Mouse (Mus musculus): ENCODE results near the gene AB124611. TPM values are rescaled to one million over a fixed set of nuclear protein-coding genes. Genes with fewer than 3 reads are reported as not detected.
A peak's percentile ranks its signal among the peaks of the same experiment; 100 is the strongest.
"Not testable (repeated sequence)": the region's sequence is repeated elsewhere in the genome, so short reads cannot be mapped to it uniquely, and the experiment has no call there.

The AB124611 gene
- polyA plus RNA-seq, 1 experiment from 2014 or later, result 2.9 TPM

DNA sequence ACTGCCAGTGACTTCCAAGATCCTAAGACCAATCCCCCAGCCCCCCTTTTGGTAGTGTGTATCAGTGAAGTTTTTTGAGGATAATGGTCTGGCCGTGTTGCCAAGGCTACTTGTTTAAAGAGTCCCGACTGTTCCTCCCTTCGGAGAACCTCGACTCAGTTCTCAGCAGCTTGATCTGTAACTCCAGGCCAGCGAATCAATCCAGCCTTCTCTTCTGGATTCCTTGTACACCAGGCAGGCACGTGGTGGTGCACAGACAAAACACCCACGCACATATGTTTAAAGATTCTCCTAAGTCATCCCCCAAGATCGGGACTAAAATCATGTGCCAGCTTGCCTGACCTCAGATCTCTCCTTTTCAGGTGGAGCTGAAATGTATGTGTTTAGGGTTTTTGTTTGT, 68.4 kb downstream of the AB124611 start:
- H3K4me3 ChIP-seq (ENCODE audit: control insufficient read depth in 1 of 2, insufficient read depth in 1 of 2, low read depth in 1 of 2, low read length in 2 of 2); H3K27me3 ChIP-seq (ENCODE audit: control insufficient read depth, insufficient read depth, low read length); H3K9me3 ChIP-seq (ENCODE audit: control insufficient read depth, low read length); H3K9ac ChIP-seq (ENCODE audit: low read length); H3K27ac ChIP-seq (replicated peaks in 1 of 2; ENCODE audit: control insufficient read depth in 1 of 2, insufficient read depth in 1 of 2, low read depth in 2 of 2, low read length in 2 of 2); ATAC-seq (ENCODE audit: insufficient number of reproducible peaks, insufficient read depth, low FRiP score, low read depth): not testable (repeated sequence)
- Histone ChIP-seq H3K4me2 (ENCODE audit: low read length) (peak overlapping the region; percentile 82), H3K36me3 (ENCODE audit: control insufficient read depth, insufficient read depth, low read length) (peaks cover 34% of the 10 kb centered on the region), H3K4me1 (ENCODE audit: control insufficient read depth in 2 of 2, insufficient read depth in 2 of 2, low read length in 2 of 2) (peaks cover 5 to 20% of the 10 kb centered on the region in 2 experiments)
- WGBS, result 93% methylated on average over 8 of the region's 8 CpGs

DNA sequence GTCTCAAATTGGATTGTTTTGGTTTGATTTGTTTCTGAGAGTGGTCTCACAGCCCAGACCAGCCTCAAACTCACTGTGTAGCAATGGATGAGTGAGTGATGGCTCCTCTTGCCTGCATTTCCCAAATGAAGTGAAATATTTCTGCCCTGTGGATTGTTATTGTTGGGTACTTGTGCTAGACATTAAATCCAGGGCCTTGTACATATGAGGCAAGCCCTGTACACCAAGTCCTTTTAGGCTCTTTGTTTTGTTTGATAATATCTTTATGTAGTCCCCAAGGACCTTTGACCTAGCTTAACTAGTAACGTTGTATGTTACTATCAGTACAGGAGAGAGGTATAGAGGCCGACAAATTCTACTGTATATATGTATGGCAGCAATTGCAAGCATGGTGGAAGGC, 68.9 kb downstream of the AB124611 start:
- H3K36me3 ChIP-seq (ENCODE audit: control insufficient read depth, insufficient read depth, low read length), result peaks cover 29% of the 10 kb centered on the region
- no peak overlapping the region for H3K9ac ChIP-seq (ENCODE audit: low read length)
- no peak for ATAC-seq (ENCODE audit: insufficient number of reproducible peaks, insufficient read depth, low FRiP score, low read depth)
- H3K27ac ChIP-seq (replicated peaks in 1 of 2; ENCODE audit: control insufficient read depth in 1 of 2, insufficient read depth in 1 of 2, low read depth in 2 of 2, low read length in 2 of 2), result no peak overlapping the region
- H3K4me3 ChIP-seq (ENCODE audit: control insufficient read depth in 1 of 2, insufficient read depth in 1 of 2, low read depth in 1 of 2, low read length in 2 of 2), result no peak overlapping the region
- peaks cover 5 to 20% of the 10 kb centered on the region in 2 experiments for H3K4me1 ChIP-seq (ENCODE audit: control insufficient read depth in 2 of 2, insufficient read depth in 2 of 2, low read length in 2 of 2)
- no peaks in the 10 kb centered on the region for H3K27me3 ChIP-seq (ENCODE audit: control insufficient read depth, insufficient read depth, low read length)
- 75% methylated on average over 2 of the region's 2 CpGs for WGBS
- no peaks in the 10 kb centered on the region for H3K9me3 ChIP-seq (ENCODE audit: control insufficient read depth, low read length)
- H3K4me2 ChIP-seq (ENCODE audit: low read length), result no peak overlapping the region

Small RNAs within 50 kb of the gene (microRNA-seq; reads per million reads assigned to microRNA genes)
- gene Mir199a-1, result 2.8 reads per million, percentile 3 among the genes with 10 or more reads in this experiment

Other genes with a start within 250 kb of the AB124611 start
- gene Kri1, start 238.2 kb upstream of the AB124611 start, polyA plus RNA-seq (2014; fragmentation: Nextera tagmentation; extraction: Ambion mirVana), result 7.6 and 12.6 TPM in 2 replicates
- 94.7 and 96.9 TPM in 2 replicates for gene Cdkn2d, start 234.8 kb upstream of the AB124611 start, polyA plus RNA-seq (2014; fragmentation: Nextera tagmentation; extraction: Ambion mirVana)
- 0.30 TPM in 1 of 2 replicates, not detected in the other for gene Ap1m2, start 213.8 kb upstream of the AB124611 start, polyA plus RNA-seq (2014; fragmentation: Nextera tagmentation; extraction: Ambion mirVana)
- 66.4 and 67.9 TPM in 2 replicates for gene Slc44a2, start 205.5 kb upstream of the AB124611 start, polyA plus RNA-seq (2014; fragmentation: Nextera tagmentation; extraction: Ambion mirVana)
- gene Ilf3, start 158.3 kb upstream of the AB124611 start, polyA plus RNA-seq (2014; fragmentation: Nextera tagmentation; extraction: Ambion mirVana), result 103 and 109 TPM in 2 replicates
- 22.7 and 24.3 TPM in 2 replicates for gene Qtrt1, start 114.3 kb upstream of the AB124611 start, polyA plus RNA-seq (2014; fragmentation: Nextera tagmentation; extraction: Ambion mirVana)
- 57.1 and 58.2 TPM in 2 replicates for gene Dnm2, start 101.3 kb upstream of the AB124611 start, polyA plus RNA-seq (2014; fragmentation: Nextera tagmentation; extraction: Ambion mirVana)
- gene Tmed1, start 15.9 kb upstream of the AB124611 start, polyA plus RNA-seq (2014; fragmentation: Nextera tagmentation; extraction: Ambion mirVana), result 77.5 and 81.4 TPM in 2 replicates
- 38.1 and 41.0 TPM in 2 replicates for gene Carm1, start 20.7 kb downstream of the AB124611 start, polyA plus RNA-seq (2014; fragmentation: Nextera tagmentation; extraction: Ambion mirVana)
- 38.1 and 40.0 TPM in 2 replicates for gene Timm29, start 66.5 kb downstream of the AB124611 start, polyA plus RNA-seq (2014; fragmentation: Nextera tagmentation; extraction: Ambion mirVana)
- 11.5 and 11.7 TPM in 2 replicates for gene Yipf2, start 66.7 kb downstream of the AB124611 start, polyA plus RNA-seq (2014; fragmentation: Nextera tagmentation; extraction: Ambion mirVana)
- 51.1 and 52.8 TPM in 2 replicates for gene Smarca4, start 90.0 kb downstream of the AB124611 start, polyA plus RNA-seq (2014; fragmentation: Nextera tagmentation; extraction: Ambion mirVana)
- 7.3 and 10.8 TPM in 2 replicates for gene Ldlr, start 197.3 kb downstream of the AB124611 start, polyA plus RNA-seq (2014; fragmentation: Nextera tagmentation; extraction: Ambion mirVana)
- gene Spc24, start 234.1 kb downstream of the AB124611 start, polyA plus RNA-seq (2014; fragmentation: Nextera tagmentation; extraction: Ambion mirVana), result 82.9 and 97.9 TPM in 2 replicates